Mouse (Mus musculus) kidney, embryonic 16.5 days (tissue): ENCODE measurements around the gene Mri1. TPM values are rescaled to one million over a fixed set of nuclear protein-coding genes. Genes with fewer than 3 reads are reported as not detected.

Experiments used
- ATAC-seq: fragments of 200-750 bp; cut with Nextera tagmentation; 2 replicates; pipeline ENCODE4 v1.8.0; 2017; ENCODE audit warnings: moderate TSS enrichment; ENCODE audit not compliant: low FRiP score, low TSS enrichment
- H3K27ac ChIP-seq: fragments of 300-500 bp; sonication (generic); 2 replicates; pipeline ENCODE4 v1.5.1; 2014; ENCODE audit warnings: low read length
- H3K27me3 ChIP-seq: fragments of 300-500 bp; sonication (generic); 2 replicates; pipeline ENCODE4 v1.6.1; 2014; ENCODE audit warnings: low read length, control low read depth, mixed read lengths; ENCODE audit not compliant: insufficient read depth
- H3K36me3 ChIP-seq: fragments of 300-500 bp; sonication (generic); 2 replicates; pipeline ENCODE4 v1.6.1; 2014; ENCODE audit warnings: low read length, control low read depth, mixed read lengths; ENCODE audit not compliant: insufficient read depth
- H3K4me1 ChIP-seq: fragments of 300-500 bp; sonication (generic); 2 replicates; pipeline ENCODE4 v1.6.1; 2014; ENCODE audit warnings: low read length, control low read depth, mixed read lengths; ENCODE audit not compliant: insufficient read depth
- H3K4me2 ChIP-seq: fragments of 300-500 bp; sonication (generic); replicated peaks from 2 replicates; pipeline ENCODE4 v1.6.1; 2014; ENCODE audit warnings: low read depth, low read length
- H3K4me3 ChIP-seq: fragments of 300-500 bp; sonication (generic); 2 replicates; pipeline ENCODE4 v1.5.1; 2014; ENCODE audit warnings: mild to moderate bottlenecking, low read length
- H3K9ac ChIP-seq: fragments of 300-500 bp; sonication (generic); replicated peaks from 2 replicates; pipeline ENCODE4 v1.6.1; 2014; ENCODE audit warnings: low read length
- H3K9me3 ChIP-seq: fragments of 300-500 bp; sonication (generic); 2 replicates; pipeline ENCODE4 v1.6.1; 2016; ENCODE audit warnings: low read length, control low read depth
- WGBS: fragments of 180-500 bp; shearing (Covaris S2); extraction: QIAGEN DNeasy Blood & Tissue Kit; methylation state at CpG from one replicate; pipeline ENCODE4 v1.1.7; 2014; 5-methylcytosine and 5-hydroxymethylcytosine counted together
- polyA plus RNA-seq: library from polyadenylated mRNA; unstranded; fragments of >200 nt; fragmentation: Nextera tagmentation; extraction: Ambion mirVana; gene quantifications from 2 replicates; pipeline ENCODE4 v1.2.1, GENCODE M21; 2015

Mri1 gene
- polyA plus RNA-seq, 1 experiment from 2014 or later = 70.1 TPM

- H3K36me3 ChIP-seq = no peaks in the 10 kb centered on the region
- no peak for ATAC-seq
- WGBS = 74% methylated on average over 1 of the region's 1 CpGs
- no peak overlapping the region for H3K27ac ChIP-seq
- no peak overlapping the region for H3K4me2 ChIP-seq
- H3K4me3 ChIP-seq = no peak overlapping the region
- H3K9ac ChIP-seq = no peak overlapping the region
- H3K9me3 ChIP-seq = no peaks in the 10 kb centered on the region
- no peaks in the 10 kb centered on the region for H3K27me3 ChIP-seq
- H3K4me1 ChIP-seq = no peaks in the 10 kb centered on the region; the same call in 1 of the 2 replicates
These were observed 19.3 kb upstream of the Mri1 start for GRCm38 (mm10) chr8:84276447-84276846.

GRCm38 (mm10) chr8:84273968-84274367 is 16.8 kb upstream of the Mri1 start:
- 81% methylated on average over 3 of the region's 3 CpGs for WGBS

GRCm38 (mm10) chr8:84272302-84272701 is 15.2 kb upstream of the Mri1 start:
- H3K4me2 ChIP-seq = no peak overlapping the region
- no peak overlapping the region for H3K27ac ChIP-seq
- H3K9me3 ChIP-seq = no peaks in the 10 kb centered on the region
- H3K9ac ChIP-seq = no peak overlapping the region
- H3K4me3 ChIP-seq = no peak overlapping the region
- no peaks in the 10 kb centered on the region for H3K27me3 ChIP-seq
- peaks cover 7% of the 10 kb centered on the region for H3K4me1 ChIP-seq
- 82% methylated on average over 4 of the region's 4 CpGs for WGBS
- no peak for ATAC-seq
- no peaks in the 10 kb centered on the region for H3K36me3 ChIP-seq

More at GRCm38 (mm10) chr8:84273968-84274367, 16.8 kb upstream of the Mri1 start:
- ATAC-seq = no peak
- H3K27me3 ChIP-seq = no peaks in the 10 kb centered on the region
- H3K9me3 ChIP-seq = no peaks in the 10 kb centered on the region
- H3K4me1 ChIP-seq = peaks cover 7% of the 10 kb centered on the region
- H3K4me2 ChIP-seq = no peak overlapping the region
- no peaks in the 10 kb centered on the region for H3K36me3 ChIP-seq
- no peak overlapping the region for H3K9ac ChIP-seq
- H3K27ac ChIP-seq = no peak overlapping the region
- H3K4me3 ChIP-seq = no peak overlapping the region

- Histone ChIP-seq H3K9ac (peak within 1 kb of the TSS; percentile 89), H3K4me2 (peak within 1 kb of the TSS; percentile 89), H3K36me3 (peaks cover 14% of the 10 kb centered on the region), H3K27ac (peak within 1 kb of the TSS; percentile 44; the same call in 1 of the 2 replicates), H3K4me3 (peak within 1 kb of the TSS; percentile 87), H3K9me3 (no peaks in the 10 kb centered on the region), H3K4me1 (peaks cover 7% of the 10 kb centered on the region), H3K27me3 (no peaks in the 10 kb centered on the region)
- WGBS = under 1% methylated on average over 44 of the region's 44 CpGs
- ATAC-seq = peak; percentile 99
These were observed 13.0 kb upstream of the Mri1 start, which contains the start of gene Ccdc130 for GRCm38 (mm10) chr8:84269950-84270773. TSS of gene Ccdc130 (minus strand) at chr8:84270380.

- no peak overlapping the region for H3K27ac ChIP-seq
- no peak overlapping the region for H3K4me2 ChIP-seq
- no peak overlapping the region for H3K4me3 ChIP-seq
- H3K4me1 ChIP-seq = peaks cover 12% of the 10 kb centered on the region
- WGBS = 91% methylated on average over 4 of the region's 4 CpGs
- no peak for ATAC-seq
- H3K27me3 ChIP-seq = no peaks in the 10 kb centered on the region
- no peak overlapping the region for H3K9ac ChIP-seq
- H3K36me3 ChIP-seq = peaks cover 75% of the 10 kb centered on the region
- no peaks in the 10 kb centered on the region for H3K9me3 ChIP-seq
These were observed 4.0 kb upstream of the Mri1 start for GRCm38 (mm10) chr8:84261098-84261497.

- H3K4me3 ChIP-seq = peak overlapping the region; percentile 86
- peaks cover 64% of the 10 kb centered on the region for H3K36me3 ChIP-seq
- peak overlapping the region; percentile 97 for H3K4me2 ChIP-seq
- H3K27me3 ChIP-seq = no peaks in the 10 kb centered on the region
- peak; percentile 39 for ATAC-seq
- H3K9me3 ChIP-seq = no peaks in the 10 kb centered on the region
- 15% methylated on average over 6 of the region's 6 CpGs for WGBS
- peaks cover 15% of the 10 kb centered on the region for H3K4me1 ChIP-seq
- peak overlapping the region; percentile 84 for H3K9ac ChIP-seq
- peak overlapping the region; percentile 95 for H3K27ac ChIP-seq
These were observed 686 bp downstream of the Mri1 start for GRCm38 (mm10) chr8:84256458-84256821.

- peak overlapping the region; percentile 86 for H3K4me3 ChIP-seq
- H3K36me3 ChIP-seq = peaks cover 58% of the 10 kb centered on the region
- H3K4me1 ChIP-seq = peaks cover 15% of the 10 kb centered on the region
- no peaks in the 10 kb centered on the region for H3K9me3 ChIP-seq
- ATAC-seq = no peak
- WGBS = 93% methylated on average over 3 of the region's 3 CpGs
- H3K9ac ChIP-seq = peak overlapping the region; percentile 84
- peak overlapping the region; percentile 95; the same call in 1 of the 2 replicates for H3K27ac ChIP-seq
- H3K4me2 ChIP-seq = peak overlapping the region; percentile 97
- no peaks in the 10 kb centered on the region for H3K27me3 ChIP-seq
These were observed 1.3 kb downstream of the Mri1 start for GRCm38 (mm10) chr8:84255858-84256257.

- 4% methylated on average over 52 of the region's 52 CpGs for WGBS
- Histone ChIP-seq H3K4me1 (no peaks in the 10 kb centered on the region), H3K27ac (peak within 1 kb of the TSS; percentile 83), H3K27me3 (no peaks in the 10 kb centered on the region), H3K4me3 (peak within 1 kb of the TSS; percentile 84), H3K9me3 (no peaks in the 10 kb centered on the region), H3K36me3 (peaks cover 52% of the 10 kb centered on the region), H3K4me2 (peak within 1 kb of the TSS; percentile 63), H3K9ac (peak within 1 kb of the TSS; percentile 93)
- ATAC-seq = peak; percentile 92
These were observed 7.6 kb downstream of the Mri1 start, which contains the start of gene D8Ertd738e for GRCm38 (mm10) chr8:84249257-84250170. TSS of gene D8Ertd738e (minus strand) at chr8:84249719.

- ATAC-seq = no peak
These were observed 15.3 kb downstream of the Mri1 start for GRCm38 (mm10) chr8:84241821-84242220.

More at GRCm38 (mm10) chr8:84241821-84242220, 15.3 kb downstream of the Mri1 start:
- Histone ChIP-seq H3K4me3 (no peak overlapping the region), H3K9me3 (no peaks in the 10 kb centered on the region), H3K4me1 (0 out of 2 replicates have a peak, but pooled peaks cover 2% of the 10 kb centered on the region), H3K27ac (no peak overlapping the region), H3K9ac (no peak overlapping the region), H3K27me3 (no peaks in the 10 kb centered on the region), H3K4me2 (no peak overlapping the region), H3K36me3 (peaks cover 29% of the 10 kb centered on the region)
- WGBS = 61% methylated on average over 2 of the region's 2 CpGs
